ENCODE assay signal across 7 mouse cellular contexts in the genomic region with DNA sequence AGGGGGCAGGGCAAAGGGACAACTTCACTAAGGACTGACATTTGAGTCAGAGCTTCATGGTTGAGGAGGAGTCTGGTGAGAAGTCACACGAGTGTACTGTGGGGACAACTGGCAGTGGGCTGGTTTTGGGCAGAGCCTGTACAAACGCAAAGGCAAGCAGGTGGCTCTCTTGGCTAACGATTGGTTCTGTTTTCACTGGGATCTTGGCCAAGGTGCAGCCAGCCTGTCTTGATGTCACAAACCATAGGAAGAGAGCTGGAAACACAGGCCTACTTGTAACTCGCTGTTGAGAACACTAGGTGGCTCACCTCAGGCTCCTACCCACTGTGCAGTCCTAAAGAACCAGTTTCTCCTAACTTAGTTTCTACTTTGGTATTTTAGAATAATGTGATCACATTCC. TPM values are rescaled to one million over a fixed set of nuclear protein-coding genes. Genes with fewer than 3 reads are reported as not detected.
DNase-seq lines count a peak whose midpoint lies in the region; ATAC-seq and TF ChIP-seq lines count a peak whose summit lies in the region.

No protein-coding gene starts in this region.

- no peak for ATAC-seq in hindbrain, embryonic 14.5 days (ENCODE audit: low FRiP score)
- ATAC-seq in hindbrain, embryonic 16.5 days: no peak
- peak; percentile 75 for ATAC-seq in inflammation-experienced regulatory T-cells, adult 6 months
- peak; percentile 76 for ATAC-seq in liver, embryonic 16.5 days (ENCODE audit: low read depth)

- no peak overlapping the region for H3K4me2 ChIP-seq in hindbrain, embryonic 14.5 days (replicated peaks)
- no peak overlapping the region for H3K4me2 ChIP-seq in hindbrain, embryonic 16.5 days (ENCODE audit: low read length)
- H3K4me2 ChIP-seq in liver, embryonic 16.5 days (ENCODE audit: low read depth, low read length): no peak overlapping the region

- H3K27ac ChIP-seq in hindbrain, embryonic 14.5 days: no peak overlapping the region
- H3K27ac ChIP-seq in hindbrain, embryonic 16.5 days (ENCODE audit: low read depth, low read length): no peak overlapping the region
- 0 out of 2 replicates have a peak overlapping the region, but pooled peaks have one; percentile 45 for H3K27ac ChIP-seq in liver, embryonic 16.5 days (ENCODE audit: low read length)

- peak; percentile 56 for TF ChIP-seq CTCF in E14TG2a.4 (conservative IDR thresholded peaks at IDR 0.05; ENCODE audit: low read length)

- DNase-seq in hindbrain, embryonic 14.5 days (ENCODE audit: low spot score): peak; percentile 40
- peak; percentile 25 to 52 for DNase-seq in adrenal gland, postnatal 36 days
- peak; percentile 54 for DNase-seq in thymus, postnatal 25 days

- H3K36me3 ChIP-seq in hindbrain, embryonic 14.5 days (replicated peaks; ENCODE audit: control insufficient read depth, insufficient read depth): no peaks in the 10 kb centered on the region
- H3K36me3 ChIP-seq in hindbrain, embryonic 16.5 days (ENCODE audit: control insufficient read depth, insufficient read depth, low read length): no peaks in the 10 kb centered on the region
- peaks cover 15% of the 10 kb centered on the region for H3K36me3 ChIP-seq in E14TG2a.4 (ENCODE audit: insufficient read depth, low read length)
- no peaks in the 10 kb centered on the region for H3K36me3 ChIP-seq in liver, embryonic 16.5 days (ENCODE audit: control insufficient read depth, insufficient read depth)

- no peak overlapping the region for H3K9ac ChIP-seq in hindbrain, embryonic 14.5 days
- no peak overlapping the region for H3K9ac ChIP-seq in hindbrain, embryonic 16.5 days (ENCODE audit: low read depth, low read length)
- no peak overlapping the region for H3K9ac ChIP-seq in liver, embryonic 16.5 days (ENCODE audit: low read depth, low read length)

- no peaks in the 10 kb centered on the region for H3K27me3 ChIP-seq in hindbrain, embryonic 14.5 days (ENCODE audit: control insufficient read depth, insufficient read depth, low read length)
- no peaks in the 10 kb centered on the region for H3K27me3 ChIP-seq in hindbrain, embryonic 16.5 days (replicated peaks; ENCODE audit: control insufficient read depth, insufficient read depth, low read length)
- no peaks in the 10 kb centered on the region for H3K27me3 ChIP-seq in E14TG2a.4 (ENCODE audit: insufficient read depth, low read length)
- H3K27me3 ChIP-seq in liver, embryonic 16.5 days (ENCODE audit: control insufficient read depth, insufficient read depth, low read depth, low read length): no peaks in the 10 kb centered on the region

- 21% methylated on average over 4 of the region's 4 CpGs for WGBS in hindbrain, embryonic 14.5 days
- WGBS in hindbrain, embryonic 16.5 days: 12% methylated on average over 4 of the region's 4 CpGs
- WGBS in liver, embryonic 16.5 days (ENCODE audit: insufficient replicate concordance): 20% methylated on average over 4 of the region's 4 CpGs

- H3K4me3 ChIP-seq in hindbrain, embryonic 14.5 days (replicated peaks; ENCODE audit: low read length): no peak overlapping the region
- H3K4me3 ChIP-seq in hindbrain, embryonic 16.5 days (ENCODE audit: low read length): no peak overlapping the region
- H3K4me3 ChIP-seq in E14TG2a.4 (replicated peaks; ENCODE audit: low read length): no peak overlapping the region
- no peak overlapping the region for H3K4me3 ChIP-seq in liver, embryonic 16.5 days (ENCODE audit: low read depth, low read length)

- H3K4me1 ChIP-seq in hindbrain, embryonic 14.5 days (replicated peaks; ENCODE audit: control insufficient read depth, insufficient read depth, low read length): no peaks in the 10 kb centered on the region
- H3K4me1 ChIP-seq in hindbrain, embryonic 16.5 days (ENCODE audit: control insufficient read depth, insufficient read depth, low read depth, low read length): no peaks in the 10 kb centered on the region
- H3K4me1 ChIP-seq in E14TG2a.4 (replicated peaks; ENCODE audit: low read depth, low read length): peaks cover 27% of the 10 kb centered on the region
- peaks cover 12% of the 10 kb centered on the region for H3K4me1 ChIP-seq in liver, embryonic 16.5 days (ENCODE audit: control insufficient read depth, low read depth, low read length)

- H3K9me3 ChIP-seq in hindbrain, embryonic 14.5 days (ENCODE audit: control insufficient read depth, low read length): no peaks in the 10 kb centered on the region
- no peaks in the 10 kb centered on the region; the same call in 1 of the 2 replicates for H3K9me3 ChIP-seq in hindbrain, embryonic 16.5 days (ENCODE audit: control insufficient read depth, low read length)
- H3K9me3 ChIP-seq in E14TG2a.4 (ENCODE audit: low read length): no peaks in the 10 kb centered on the region
- no peaks in the 10 kb centered on the region for H3K9me3 ChIP-seq in liver, embryonic 16.5 days (replicated peaks; ENCODE audit: control insufficient read depth, low read length)

RNA-seq across cellular contexts. Expression of gene Qprt, which starts 7.6 kb away (rescaled TPM):
- 0.55 and 0.87 TPM in 2 replicates for polyA plus RNA-seq in hindbrain, embryonic 14.5 days (2014; fragmentation: Nextera tagmentation; extraction: Ambion mirVana)
- 1.1 TPM in 2 replicates for polyA plus RNA-seq in hindbrain, embryonic 16.5 days (2015; fragmentation: Nextera tagmentation; extraction: Ambion mirVana)
- total RNA-seq in adrenal gland, postnatal 36 days (2021): under 1 TPM; 0.26 to 0.40 TPM
- polyA plus RNA-seq in inflammation-experienced regulatory T-cells, adult 6 months (2017; shearing (Covaris generic)): 10 to 100 TPM in 2 of 3 experiments, 1 to 10 TPM in 1; 7.8 to 15.5 (median 15.0) TPM
- 74.1 and 76.6 TPM in 2 replicates for polyA plus RNA-seq in liver, embryonic 16.5 days (2015; fragmentation: Nextera tagmentation; extraction: Ambion mirVana)

RNA-seq across cellular contexts. Expression of gene Spn, which starts 8.0 kb away (rescaled TPM):
- not detected in 2 replicates for polyA plus RNA-seq in hindbrain, embryonic 14.5 days (2014; fragmentation: Nextera tagmentation; extraction: Ambion mirVana)
- 0.07 TPM in 1 of 2 replicates, not detected in the other for polyA plus RNA-seq in hindbrain, embryonic 16.5 days (2015; fragmentation: Nextera tagmentation; extraction: Ambion mirVana)
- total RNA-seq in adrenal gland, postnatal 36 days (2021): 1 to 10 TPM in 1 of 2 experiments, under 1 TPM in 1; 0.70 to 1.3 TPM
- 100 to 1,000 TPM; 105 to 226 (median 130) TPM for polyA plus RNA-seq in inflammation-experienced regulatory T-cells, adult 6 months (2017; shearing (Covaris generic))
- 5.5 and 6.3 TPM in 2 replicates for polyA plus RNA-seq in liver, embryonic 16.5 days (2015; fragmentation: Nextera tagmentation; extraction: Ambion mirVana)

RNA-seq across cellular contexts. Expression of gene AI467606, which starts 38.5 kb away (rescaled TPM):
- 1.7 and 1.9 TPM in 2 replicates for polyA plus RNA-seq in hindbrain, embryonic 14.5 days (2014; fragmentation: Nextera tagmentation; extraction: Ambion mirVana)
- 2.2 and 2.4 TPM in 2 replicates for polyA plus RNA-seq in hindbrain, embryonic 16.5 days (2015; fragmentation: Nextera tagmentation; extraction: Ambion mirVana)
- 1 to 10 TPM in 1 of 2 experiments, under 1 TPM in 1; 0.89 to 1.1 TPM for total RNA-seq in adrenal gland, postnatal 36 days (2021)
- polyA plus RNA-seq in inflammation-experienced regulatory T-cells, adult 6 months (2017; shearing (Covaris generic)): 100 to 1,000 TPM; 248 to 287 (median 263) TPM
- polyA plus RNA-seq in liver, embryonic 16.5 days (2015; fragmentation: Nextera tagmentation; extraction: Ambion mirVana): 8.1 and 8.7 TPM in 2 replicates

RNA-seq across cellular contexts. Expression of gene Zg16, which starts 42.5 kb away (rescaled TPM):
- not detected in 2 replicates for polyA plus RNA-seq in hindbrain, embryonic 14.5 days (2014; fragmentation: Nextera tagmentation; extraction: Ambion mirVana)
- not detected in 2 replicates for polyA plus RNA-seq in hindbrain, embryonic 16.5 days (2015; fragmentation: Nextera tagmentation; extraction: Ambion mirVana)
- not detected for total RNA-seq in adrenal gland, postnatal 36 days (2021)
- polyA plus RNA-seq in inflammation-experienced regulatory T-cells, adult 6 months (2017; shearing (Covaris generic)): 1 to 10 TPM in 1 of 3 experiments, not detected in 2; 1.6 TPM
- polyA plus RNA-seq in liver, embryonic 16.5 days (2015; fragmentation: Nextera tagmentation; extraction: Ambion mirVana): 0.58 TPM in 1 of 2 replicates, not detected in the other

Comparison
In these comparisons a context has a peak if more than half of its experiments do, and no peak if none do; other contexts are left out.
1. ATAC-seq: peak in inflammation-experienced regulatory T-cells, adult 6 months (single experiment) and liver, embryonic 16.5 days (single experiment); none in hindbrain, embryonic 14.5 days (single experiment) and hindbrain, embryonic 16.5 days (single experiment).
2. RNA of gene Spn, which starts 8.0 kb away (polyA plus RNA-seq): 105 to 226 TPM in inflammation-experienced regulatory T-cells, adult 6 months; 5.5 to 6.3 TPM in liver, embryonic 16.5 days, 0.07 TPM in hindbrain, embryonic 16.5 days and not detected in hindbrain, embryonic 14.5 days; every median in the first group is over 10 times any median in the second.
3. RNA of gene AI467606, which starts 38.5 kb away (polyA plus RNA-seq): 248 to 287 TPM in inflammation-experienced regulatory T-cells, adult 6 months; 8.1 to 8.7 TPM in liver, embryonic 16.5 days, 2.2 to 2.4 TPM in hindbrain, embryonic 16.5 days and 1.7 to 1.9 TPM in hindbrain, embryonic 14.5 days; every median in the first group is over 10 times any median in the second.
4. Peak in every context shown above with its lines, with median percentiles within 50 percentile points of each other: DNase-seq.